Mouse (Mus musculus) brain, embryonic 14.5 days (tissue): ENCODE measurements around the gene Hephl1. TPM values are rescaled to one million over a fixed set of nuclear protein-coding genes. Genes with fewer than 3 reads are reported as not detected.

ENCODE experiments used
- DNase-seq: peaks from one replicate; pipeline ENCODE4 v3.0.0-alpha.2; 2011; ENCODE audit warnings: low read depth
- CTCF ChIP-seq: fragments of 200-500 bp; IDR thresholded peaks from 2 replicates; pipeline ENCODE4 v1.5.1; 2012; ENCODE audit warnings: inconsistent platforms, mild to moderate bottlenecking, moderate library complexity, borderline replicate concordance; ENCODE audit not compliant: insufficient read depth, insufficient read length; ENCODE audit errors: extremely low read depth
- POLR2A ChIP-seq: fragments of 200-500 bp; IDR thresholded peaks from 2 replicates; pipeline ENCODE4 v1.6.1; 2012; ENCODE audit warnings: mild to moderate bottlenecking, inconsistent platforms, borderline replicate concordance; ENCODE audit not compliant: poor library complexity, insufficient read depth, insufficient read length, severe bottlenecking; ENCODE audit errors: extremely low read depth
- polyA plus RNA-seq: library from polyadenylated mRNA; depleted of rRNA; stranded (reverse); fragments of >200 nt; gene quantifications from 2 replicates; pipeline ENCODE4 v1.2.3, GENCODE M21; 2012; rRNA removed

Hephl1 gene
- polyA plus RNA-seq, 1 experiment = not detected

DNA sequence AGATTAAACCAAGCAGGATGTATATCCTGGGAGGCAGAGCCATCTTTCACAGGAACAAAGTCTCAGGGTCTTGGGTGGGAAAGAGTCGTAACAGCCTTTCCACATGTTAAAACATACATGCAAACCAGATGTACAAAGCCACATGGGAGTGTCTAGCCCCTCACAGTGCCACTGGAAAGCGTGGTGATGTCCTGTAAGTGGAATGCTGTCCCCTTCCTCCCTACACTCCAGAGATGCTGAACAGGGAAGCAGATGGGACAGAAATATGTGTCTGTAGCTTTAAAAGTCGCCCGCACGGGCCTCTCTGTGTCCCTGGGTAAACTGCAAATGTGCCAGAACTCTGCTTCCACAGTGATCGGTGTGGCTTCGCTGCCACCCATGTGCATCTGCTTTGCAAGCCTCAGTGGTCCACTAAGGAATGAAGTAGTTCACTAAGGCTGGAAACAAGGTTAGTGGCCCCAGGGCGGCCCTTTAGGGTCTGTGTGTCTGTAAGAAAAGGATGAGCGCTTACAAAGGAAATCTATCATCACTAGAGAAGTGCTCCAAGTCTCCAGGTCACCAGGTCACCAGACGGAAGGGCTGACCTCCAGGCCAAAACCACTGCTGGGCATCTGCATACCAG, 108.1 kb downstream of the Hephl1 start:
- DNase-seq = peak; percentile 21
- TF ChIP-seq POLR2A (no peak), CTCF (no peak)

DNA sequence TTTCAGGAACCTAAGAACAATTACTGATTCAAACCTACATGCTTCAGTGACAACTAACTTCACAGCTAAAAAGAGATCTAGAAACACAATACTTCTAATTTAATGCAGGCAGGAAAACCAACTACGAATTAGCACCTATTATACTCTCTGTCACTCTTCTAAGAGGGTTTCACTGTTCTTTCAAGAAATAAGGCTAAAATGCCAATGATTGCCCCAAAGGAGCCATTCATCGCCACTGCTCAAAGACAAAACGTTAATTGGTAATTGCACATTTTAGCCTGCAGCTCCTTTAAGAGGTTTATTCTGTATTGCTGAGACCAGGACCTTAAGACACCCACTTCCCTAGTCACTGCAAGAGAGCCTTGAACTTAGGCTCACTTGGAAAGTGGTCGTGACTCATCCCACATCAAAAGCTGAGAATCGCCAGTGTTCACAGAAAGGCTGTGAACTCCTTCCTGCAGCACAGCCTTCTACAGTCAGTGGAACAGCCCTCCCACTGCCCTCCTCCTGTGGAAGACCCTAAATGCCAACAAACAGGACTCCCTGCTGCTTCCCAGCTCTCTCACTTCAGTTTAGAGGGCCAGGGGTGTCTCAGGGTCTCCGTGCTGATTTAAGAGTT, 108.8 kb downstream of the Hephl1 start:
- DNase-seq = peak; percentile 86
- TF ChIP-seq POLR2A (no peak), CTCF (no peak)

Other genes starting within 250 kb of the Hephl1 start
- gene Izumo1r, start 208.2 kb downstream of the Hephl1 start, polyA plus RNA-seq = not detected in 2 replicates
- gene Panx1, start 66.6 kb downstream of the Hephl1 start, polyA plus RNA-seq = 177 and 179 TPM in 2 replicates
- gene Vstm5, start 126.9 kb upstream of the Hephl1 start, polyA plus RNA-seq = 12.8 and 17.0 TPM in 2 replicates
- 46.2 and 62.8 TPM in 2 replicates for gene Med17, start 167.8 kb upstream of the Hephl1 start, polyA plus RNA-seq
- 52.9 and 59.4 TPM in 2 replicates for gene Taf1d, start 194.1 kb upstream of the Hephl1 start, polyA plus RNA-seq
- gene 4931406C07Rik, start 194.3 kb upstream of the Hephl1 start, polyA plus RNA-seq = 19.3 and 22.8 TPM in 2 replicates
- 24.1 and 27.9 TPM in 2 replicates for gene Cep295, start 245.7 kb upstream of the Hephl1 start, polyA plus RNA-seq